Comparison of ENCODE assay signal across 10 mouse cellular contexts in the genomic region with DNA sequence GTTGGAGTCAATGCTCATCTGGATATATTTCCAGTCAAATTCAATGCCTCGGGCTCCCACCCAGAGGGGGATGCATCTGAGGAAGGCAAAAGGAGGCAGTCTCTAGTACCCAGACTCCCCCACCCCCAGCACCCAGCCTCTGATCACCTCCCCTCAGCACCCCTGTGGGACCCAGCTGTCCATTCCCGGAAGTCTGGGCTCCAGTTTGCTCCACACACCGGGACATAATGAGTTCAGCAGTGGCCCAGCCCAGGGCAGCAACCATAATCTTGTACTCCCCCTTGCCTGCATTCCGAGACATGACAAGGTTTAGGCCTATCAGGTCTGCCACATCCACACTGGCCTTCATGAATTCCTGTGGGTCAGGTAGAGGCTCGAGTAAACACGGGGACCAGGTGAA. TPM values are rescaled to one million over a fixed set of nuclear protein-coding genes. Genes with fewer than 3 reads are reported as not detected.
DNase-seq lines count a peak whose midpoint lies in the region; ATAC-seq and TF ChIP-seq lines count a peak whose summit lies in the region.
"Had no signal": no experiment of that assay in that cellular context is flagged by ENCODE, and none has a peak within 500 bp of the region (broad histone marks: within the 10 kb centered on the region; RNA-seq: fewer than 3 reads in every experiment).

No protein-coding gene starts in this region.

- peak overlapping the region; percentile 80 for H3K4me2 ChIP-seq in forebrain, postnatal 0 days (ENCODE audit: low read depth)
- peak overlapping the region; percentile 87 for H3K4me2 ChIP-seq in liver, embryonic 16.5 days (ENCODE audit: low read depth, low read length)

- no peak overlapping the region for H3K9ac ChIP-seq in heart, adult 2 months (ENCODE audit: low read depth, low read length)
- H3K9ac ChIP-seq in forebrain, postnatal 0 days, result peak overlapping the region; percentile 72; the same call in 1 of the 2 replicates
- peak overlapping the region; percentile 81; the same call in 1 of the 2 replicates for H3K9ac ChIP-seq in liver, embryonic 16.5 days (ENCODE audit: low read depth, low read length)

- no peak for TF ChIP-seq POLR2A in heart, adult 2 months (IDR thresholded peaks at IDR 0.05; ENCODE audit: insufficient read depth, low read depth, low read length)

- intact Hi-C loops in heart, adult 2 months (cut with DNase I), result loop anchor here (5.0 kb wide), 1 partner anchor 76 kb away; a partner anchor contains a TSS

- peaks cover 5% of the 10 kb centered on the region for H3K4me1 ChIP-seq in heart, adult 2 months (ENCODE audit: control insufficient read depth, insufficient read depth, low read length)
- peaks cover 41% of the 10 kb centered on the region for H3K4me1 ChIP-seq in E14TG2a.4 (replicated peaks; ENCODE audit: low read depth, low read length)
- peaks cover 17% of the 10 kb centered on the region; the same call in 1 of the 2 replicates for H3K4me1 ChIP-seq in forebrain, postnatal 0 days (ENCODE audit: insufficient read depth)
- peaks cover 16% of the 10 kb centered on the region for H3K4me1 ChIP-seq in liver, embryonic 16.5 days (ENCODE audit: control insufficient read depth, low read depth, low read length)

- no peak for TF ChIP-seq EP300 in heart, adult 2 months (IDR thresholded peaks at IDR 0.05; ENCODE audit: insufficient read depth, low read depth, low read length)

- H3K36me3 ChIP-seq in heart, adult 2 months (ENCODE audit: control insufficient read depth, insufficient read depth, low read length), result no peaks in the 10 kb centered on the region; the same call in 1 of the 2 replicates
- peaks cover 57% of the 10 kb centered on the region for H3K36me3 ChIP-seq in E14TG2a.4 (ENCODE audit: insufficient read depth, low read length)
- H3K36me3 ChIP-seq in forebrain, postnatal 0 days (ENCODE audit: insufficient read depth), result peaks cover 19% of the 10 kb centered on the region
- H3K36me3 ChIP-seq in liver, embryonic 16.5 days (ENCODE audit: control insufficient read depth, insufficient read depth), result no peaks in the 10 kb centered on the region

- peak overlapping the region; percentile 86; the same call in 1 of the 2 replicates for H3K4me3 ChIP-seq in heart, adult 2 months
- peak overlapping the region; percentile 89 for H3K4me3 ChIP-seq in E14TG2a.4 (replicated peaks; ENCODE audit: low read length)
- H3K4me3 ChIP-seq in forebrain, postnatal 0 days (ENCODE audit: low read depth, low read length), result peak overlapping the region; percentile 76; the same call in 1 of the 2 replicates
- H3K4me3 ChIP-seq in liver, embryonic 16.5 days (ENCODE audit: low read depth, low read length), result peak overlapping the region; percentile 78

- no peak for TF ChIP-seq CTCF in heart, adult 2 months (IDR thresholded peaks at IDR 0.05)
- TF ChIP-seq CTCF in E14TG2a.4 (conservative IDR thresholded peaks at IDR 0.05; ENCODE audit: low read length), result no peak
- no peak for TF ChIP-seq CTCF in forebrain, postnatal 0 days (IDR thresholded peaks at IDR 0.05; ENCODE audit: low read depth)

- H3K9me3 ChIP-seq in E14TG2a.4 (ENCODE audit: low read length), result no peaks in the 10 kb centered on the region
- H3K9me3 ChIP-seq in forebrain, postnatal 0 days (ENCODE audit: low read length), result no peaks in the 10 kb centered on the region
- H3K9me3 ChIP-seq in liver, embryonic 16.5 days (replicated peaks; ENCODE audit: control insufficient read depth, low read length), result no peaks in the 10 kb centered on the region

- ATAC-seq in forebrain, postnatal 0 days, result no peak
- no peak for ATAC-seq in liver, embryonic 16.5 days (ENCODE audit: low read depth)

- H3K27me3 ChIP-seq in heart, adult 2 months (ENCODE audit: control insufficient read depth, insufficient read depth, low read length), result no peaks in the 10 kb centered on the region
- no peaks in the 10 kb centered on the region for H3K27me3 ChIP-seq in E14TG2a.4 (ENCODE audit: insufficient read depth, low read length)
- H3K27me3 ChIP-seq in forebrain, postnatal 0 days (ENCODE audit: insufficient read depth, low read length), result no peaks in the 10 kb centered on the region
- no peaks in the 10 kb centered on the region for H3K27me3 ChIP-seq in liver, embryonic 16.5 days (ENCODE audit: control insufficient read depth, insufficient read depth, low read depth, low read length)

- DNase-seq in heart, adult 2 months, result no peak
- DNase-seq in heart, adult 18-20 months, result no peak
- no peak for DNase-seq in forebrain, postnatal 0 days
- no peak for DNase-seq in spleen, adult 12 weeks (ENCODE audit: low spot score)
- no peak for DNase-seq in adrenal gland, postnatal 36 days
- no peak for DNase-seq in adrenal gland, adult (ENCODE audit: inconsistent age in 2 of 2, low spot score in 1 of 2)
- DNase-seq: cerebellum, postnatal 25 days had no signal

- 83% methylated on average over 6 of the region's 6 CpGs for WGBS in heart, adult 2 months
- WGBS in forebrain, postnatal 0 days, result 88% methylated on average over 6 of the region's 6 CpGs
- 62% methylated on average over 6 of the region's 6 CpGs for WGBS in liver, embryonic 16.5 days (ENCODE audit: insufficient replicate concordance)

- H3K79me2 ChIP-seq in heart, adult 2 months (replicated peaks; ENCODE audit: control insufficient read depth, insufficient read depth, low read length), result no peaks in the 10 kb centered on the region

- H3K27ac ChIP-seq in heart, adult 2 months, result peak overlapping the region; percentile 93
- no peak overlapping the region for H3K27ac ChIP-seq in forebrain, postnatal 0 days (ENCODE audit: low read depth, low read length)
- H3K27ac ChIP-seq in liver, embryonic 16.5 days (ENCODE audit: low read length), result no peak overlapping the region

RNA-seq across cellular contexts. Expression of a gene that starts 1.1 kb away (rescaled TPM):
- 100 to 1,000 TPM; 219 to 241 TPM for total RNA-seq in heart, adult 2 months (2021)
- polyA plus RNA-seq in heart, adult 2 months (2012; rRNA removed), result 293 and 357 TPM in 2 replicates
- total RNA-seq in heart, adult 18-20 months (2021), result 100 to 1,000 TPM; 238 to 252 TPM
- 173 TPM in 2 replicates for total RNA-seq in forebrain, postnatal 0 days (2014; rRNA removed)
- 290 and 328 TPM in 2 replicates for polyA plus RNA-seq in forebrain, postnatal 0 days (2015; fragmentation: Nextera tagmentation; extraction: Ambion mirVana)
- polyA plus RNA-seq in liver, embryonic 16.5 days (2015; fragmentation: Nextera tagmentation; extraction: Ambion mirVana), result 94.1 and 96.0 TPM in 2 replicates
- 100 to 1,000 TPM; 229 to 231 TPM for total RNA-seq in adrenal gland, postnatal 36 days (2021)

RNA-seq across cellular contexts. Expression of a gene that starts 15.3 kb away (rescaled TPM):
- not detected for total RNA-seq in heart, adult 2 months (2021)
- 1.1 and 1.7 TPM in 2 replicates for polyA plus RNA-seq in heart, adult 2 months (2012; rRNA removed)
- total RNA-seq in heart, adult 18-20 months (2021), result not detected
- not detected in 2 replicates for total RNA-seq in forebrain, postnatal 0 days (2014; rRNA removed)
- 0.15 and 0.65 TPM in 2 replicates for polyA plus RNA-seq in forebrain, postnatal 0 days (2015; fragmentation: Nextera tagmentation; extraction: Ambion mirVana)
- 0.14 TPM in 1 of 2 replicates, not detected in the other for polyA plus RNA-seq in liver, embryonic 16.5 days (2015; fragmentation: Nextera tagmentation; extraction: Ambion mirVana)
- total RNA-seq in adrenal gland, postnatal 36 days (2021), result under 1 TPM in 1 of 2 experiments, not detected in 1; 0.26 TPM
- total RNA-seq: megakaryocyte-erythroid progenitor cell, adult 5-6 weeks had no signal

RNA-seq across cellular contexts. Expression of a gene that starts 16.2 kb away (rescaled TPM):
- under 1 TPM; 0.10 to 0.32 TPM for total RNA-seq in heart, adult 2 months (2021)
- polyA plus RNA-seq in heart, adult 2 months (2012; rRNA removed), result not detected in 2 replicates
- total RNA-seq in heart, adult 18-20 months (2021), result under 1 TPM in 1 of 2 experiments, not detected in 1; 0.51 TPM
- 1.2 and 2.0 TPM in 2 replicates for total RNA-seq in forebrain, postnatal 0 days (2014; rRNA removed)
- 2.8 and 4.7 TPM in 2 replicates for polyA plus RNA-seq in forebrain, postnatal 0 days (2015; fragmentation: Nextera tagmentation; extraction: Ambion mirVana)
- polyA plus RNA-seq in liver, embryonic 16.5 days (2015; fragmentation: Nextera tagmentation; extraction: Ambion mirVana), result 4.1 and 4.4 TPM in 2 replicates
- total RNA-seq in adrenal gland, postnatal 36 days (2021), result 1 to 10 TPM; 3.1 to 5.9 TPM

RNA-seq across cellular contexts. Expression of a gene that starts 23.1 kb away (rescaled TPM):
- 1 to 10 TPM; 1.8 to 2.3 TPM for total RNA-seq in heart, adult 2 months (2021)
- polyA plus RNA-seq in heart, adult 2 months (2012; rRNA removed), result 1.6 and 1.7 TPM in 2 replicates
- 1 to 10 TPM; 2.1 to 3.7 TPM for total RNA-seq in heart, adult 18-20 months (2021)
- 2.8 and 4.6 TPM in 2 replicates for total RNA-seq in forebrain, postnatal 0 days (2014; rRNA removed)
- polyA plus RNA-seq in forebrain, postnatal 0 days (2015; fragmentation: Nextera tagmentation; extraction: Ambion mirVana), result 2.3 and 3.5 TPM in 2 replicates
- polyA plus RNA-seq in liver, embryonic 16.5 days (2015; fragmentation: Nextera tagmentation; extraction: Ambion mirVana), result 0.05 and 0.20 TPM in 2 replicates
- 100 to 1,000 TPM; 326 to 370 TPM for total RNA-seq in adrenal gland, postnatal 36 days (2021)

RNA-seq across cellular contexts. Expression of a gene that starts 29.5 kb away (rescaled TPM):
- total RNA-seq in heart, adult 2 months (2021), result not detected
- 0.35 TPM in 1 of 2 replicates, not detected in the other for polyA plus RNA-seq in heart, adult 2 months (2012; rRNA removed)
- not detected for total RNA-seq in heart, adult 18-20 months (2021)
- total RNA-seq in forebrain, postnatal 0 days (2014; rRNA removed), result not detected in 2 replicates
- not detected in 2 replicates for polyA plus RNA-seq in forebrain, postnatal 0 days (2015; fragmentation: Nextera tagmentation; extraction: Ambion mirVana)
- polyA plus RNA-seq in liver, embryonic 16.5 days (2015; fragmentation: Nextera tagmentation; extraction: Ambion mirVana), result 0.57 and 0.90 TPM in 2 replicates
- total RNA-seq in adrenal gland, postnatal 36 days (2021), result 1 to 10 TPM; 4.8 to 6.3 TPM
- total RNA-seq: megakaryocyte-erythroid progenitor cell, adult 5-6 weeks had no signal
